Mouse (Mus musculus): ENCODE measurements around the gene Acot7. TPM values are rescaled to one million over a fixed set of nuclear protein-coding genes. Genes with fewer than 3 reads are reported as not detected.
A peak's percentile ranks its signal among the peaks of the same experiment; 100 is the strongest.

The Acot7 gene
- polyA plus RNA-seq, 1 experiment from 2014 or later, result 66.5 TPM

- Histone ChIP-seq H3K9ac (ENCODE audit: low read length) (no peak overlapping the region), H3K4me1 (replicated peaks; ENCODE audit: control insufficient read depth, insufficient read depth, low read length) (no peaks in the 10 kb centered on the region), H3K4me2 (ENCODE audit: low read depth, low read length) (no peak overlapping the region), H3K36me3 (ENCODE audit: control insufficient read depth, insufficient read depth, low read length) (peaks cover 16% of the 10 kb centered on the region), H3K27me3 (ENCODE audit: control insufficient read depth, insufficient read depth, low read depth, low read length) (no peaks in the 10 kb centered on the region), H3K9me3 (ENCODE audit: control insufficient read depth, low read length) (no peaks in the 10 kb centered on the region), H3K27ac (ENCODE audit: low read length) (no peak overlapping the region), H3K4me3 (ENCODE audit: low read length) (no peak overlapping the region)
- ATAC-seq (ENCODE audit: low read depth), result no peak
- WGBS, result 65% methylated on average over 6 of the region's 6 CpGs
Observed at GRCm38 (mm10) chr4:152305991-152306390, 128.1 kb downstream of the Acot7 start.

GRCm38 (mm10) chr4:152307542-152307941 lies 129.6 kb downstream of the Acot7 start:
- H3K4me3 ChIP-seq (ENCODE audit: low read length), result no peak overlapping the region
- H3K4me2 ChIP-seq (ENCODE audit: low read depth, low read length), result no peak overlapping the region
- H3K27ac ChIP-seq (ENCODE audit: low read length), result no peak overlapping the region
- peaks cover 16% of the 10 kb centered on the region for H3K36me3 ChIP-seq (ENCODE audit: control insufficient read depth, insufficient read depth, low read length)
- WGBS, result 79% methylated on average over 9 of the region's 9 CpGs
- H3K4me1 ChIP-seq (replicated peaks; ENCODE audit: control insufficient read depth, insufficient read depth, low read length), result no peaks in the 10 kb centered on the region; the same call in 1 of the 2 replicates
- H3K9ac ChIP-seq (ENCODE audit: low read length), result no peak overlapping the region
- peaks cover 13% of the 10 kb centered on the region for H3K27me3 ChIP-seq (ENCODE audit: control insufficient read depth, insufficient read depth, low read depth, low read length)
- no peak for ATAC-seq (ENCODE audit: low read depth)
- no peaks in the 10 kb centered on the region for H3K9me3 ChIP-seq (ENCODE audit: control insufficient read depth, low read length)

- H3K4me3 ChIP-seq (ENCODE audit: low read length), result peak overlapping the region; percentile 9; the same call in 1 of the 2 replicates
- no peaks in the 10 kb centered on the region for H3K9me3 ChIP-seq (ENCODE audit: control insufficient read depth, low read length)
- H3K27me3 ChIP-seq (ENCODE audit: control insufficient read depth, insufficient read depth, low read depth, low read length), result peaks cover 59% of the 10 kb centered on the region
- ATAC-seq (ENCODE audit: low read depth), result no peak
- peak overlapping the region; percentile 22 for H3K4me2 ChIP-seq (ENCODE audit: low read depth, low read length)
- peaks cover 15% of the 10 kb centered on the region for H3K4me1 ChIP-seq (replicated peaks; ENCODE audit: control insufficient read depth, insufficient read depth, low read length)
- H3K27ac ChIP-seq (ENCODE audit: low read length), result no peak overlapping the region
- WGBS, result 3% methylated on average over 14 of the region's 14 CpGs
- H3K9ac ChIP-seq (ENCODE audit: low read length), result no peak overlapping the region
- no peaks in the 10 kb centered on the region for H3K36me3 ChIP-seq (ENCODE audit: control insufficient read depth, insufficient read depth, low read length)
Observed at GRCm38 (mm10) chr4:152312186-152312585, 134.3 kb downstream of the Acot7 start.

- WGBS, result under 1% methylated on average over 29 of the region's 29 CpGs
- Histone ChIP-seq H3K4me1 (replicated peaks; ENCODE audit: control insufficient read depth, insufficient read depth, low read length) (peaks cover 15% of the 10 kb centered on the region), H3K27me3 (ENCODE audit: control insufficient read depth, insufficient read depth, low read depth, low read length) (peaks cover 67% of the 10 kb centered on the region), H3K4me3 (ENCODE audit: low read length) (peak overlapping the region; percentile 39), H3K27ac (ENCODE audit: low read length) (no peak overlapping the region), H3K9ac (ENCODE audit: low read length) (0 out of 2 replicates have a peak overlapping the region, but pooled peaks have one; percentile 30), H3K4me2 (ENCODE audit: low read depth, low read length) (peak overlapping the region; percentile 62), H3K9me3 (ENCODE audit: control insufficient read depth, low read length) (no peaks in the 10 kb centered on the region), H3K36me3 (ENCODE audit: control insufficient read depth, insufficient read depth, low read length) (no peaks in the 10 kb centered on the region)
- ATAC-seq (ENCODE audit: low read depth), result peak; percentile 65
Observed at GRCm38 (mm10) chr4:152313211-152313632, 135.3 kb downstream of the Acot7 start.

GRCm38 (mm10) chr4:152313934-152314333 lies 136.0 kb downstream of the Acot7 start:
- Histone ChIP-seq H3K27ac (ENCODE audit: low read length) (no peak overlapping the region), H3K4me3 (ENCODE audit: low read length) (no peak overlapping the region; the same call in 1 of the 2 replicates), H3K4me1 (replicated peaks; ENCODE audit: control insufficient read depth, insufficient read depth, low read length) (peaks cover 18% of the 10 kb centered on the region), H3K36me3 (ENCODE audit: control insufficient read depth, insufficient read depth, low read length) (no peaks in the 10 kb centered on the region), H3K27me3 (ENCODE audit: control insufficient read depth, insufficient read depth, low read depth, low read length) (peaks cover 70% of the 10 kb centered on the region), H3K9me3 (ENCODE audit: control insufficient read depth, low read length) (no peaks in the 10 kb centered on the region), H3K9ac (ENCODE audit: low read length) (no peak overlapping the region), H3K4me2 (ENCODE audit: low read depth, low read length) (peak overlapping the region; percentile 62; the same call in 1 of the 2 replicates)
- no peak for ATAC-seq (ENCODE audit: low read depth)

- H3K9me3 ChIP-seq (ENCODE audit: control insufficient read depth, low read length), result no peaks in the 10 kb centered on the region
- no peak overlapping the region for H3K27ac ChIP-seq (ENCODE audit: low read length)
- WGBS, result 1% methylated on average over 43 of the region's 43 CpGs
- H3K4me3 ChIP-seq (ENCODE audit: low read length), result peak overlapping the region; percentile 31
- no peaks in the 10 kb centered on the region for H3K36me3 ChIP-seq (ENCODE audit: control insufficient read depth, insufficient read depth, low read length)
- H3K4me1 ChIP-seq (replicated peaks; ENCODE audit: control insufficient read depth, insufficient read depth, low read length), result peaks cover 18% of the 10 kb centered on the region
- ATAC-seq (ENCODE audit: low read depth), result no peak
- peaks cover 70% of the 10 kb centered on the region for H3K27me3 ChIP-seq (ENCODE audit: control insufficient read depth, insufficient read depth, low read depth, low read length)
- peak overlapping the region; percentile 47 for H3K4me2 ChIP-seq (ENCODE audit: low read depth, low read length)
- peak overlapping the region; percentile 18; the same call in 1 of the 2 replicates for H3K9ac ChIP-seq (ENCODE audit: low read length)
Observed at GRCm38 (mm10) chr4:152315498-152316213, 137.7 kb downstream of the Acot7 start.

- Histone ChIP-seq H3K36me3 (ENCODE audit: control insufficient read depth, insufficient read depth, low read length) (no peaks in the 10 kb centered on the region), H3K4me3 (ENCODE audit: low read length) (no peak overlapping the region), H3K4me1 (replicated peaks; ENCODE audit: control insufficient read depth, insufficient read depth, low read length) (peaks cover 17% of the 10 kb centered on the region), H3K27me3 (ENCODE audit: control insufficient read depth, insufficient read depth, low read depth, low read length) (peaks cover 57% of the 10 kb centered on the region), H3K27ac (ENCODE audit: low read length) (no peak overlapping the region), H3K9ac (ENCODE audit: low read length) (no peak overlapping the region), H3K4me2 (ENCODE audit: low read depth, low read length) (no peak overlapping the region), H3K9me3 (ENCODE audit: control insufficient read depth, low read length) (no peaks in the 10 kb centered on the region)
- 52% methylated on average over 6 of the region's 6 CpGs for WGBS
- no peak for ATAC-seq (ENCODE audit: low read depth)
Observed at GRCm38 (mm10) chr4:152317631-152318033, 139.7 kb downstream of the Acot7 start.

- Histone ChIP-seq H3K27ac (ENCODE audit: low read length) (no peak within 1 kb of the TSS), H3K4me2 (ENCODE audit: low read depth, low read length) (peak within 1 kb of the TSS; percentile 52), H3K4me1 (replicated peaks; ENCODE audit: control insufficient read depth, insufficient read depth, low read length) (peaks cover 7% of the 10 kb centered on the region; the same call in 1 of the 2 replicates), H3K4me3 (ENCODE audit: low read length) (peak within 1 kb of the TSS; percentile 24), H3K9ac (ENCODE audit: low read length) (peak within 1 kb of the TSS; percentile 41), H3K27me3 (ENCODE audit: control insufficient read depth, insufficient read depth, low read depth, low read length) (peaks cover 46% of the 10 kb centered on the region), H3K9me3 (ENCODE audit: control insufficient read depth, low read length) (no peaks in the 10 kb centered on the region), H3K36me3 (ENCODE audit: control insufficient read depth, insufficient read depth, low read length) (no peaks in the 10 kb centered on the region)
- ATAC-seq (ENCODE audit: low read depth), result peak; percentile 42; the same call in 1 of the 2 replicates
- WGBS, result 3% methylated on average over 26 of the region's 26 CpGs
Observed at GRCm38 (mm10) chr4:152318517-152319234, 140.7 kb downstream of the Acot7 start, which contains the start of gene Rnf207. Rnf207 (minus strand) TSS chr4:152318993.
